Comparison of ENCODE assay signal across 21 mouse cellular contexts in the genomic region with DNA sequence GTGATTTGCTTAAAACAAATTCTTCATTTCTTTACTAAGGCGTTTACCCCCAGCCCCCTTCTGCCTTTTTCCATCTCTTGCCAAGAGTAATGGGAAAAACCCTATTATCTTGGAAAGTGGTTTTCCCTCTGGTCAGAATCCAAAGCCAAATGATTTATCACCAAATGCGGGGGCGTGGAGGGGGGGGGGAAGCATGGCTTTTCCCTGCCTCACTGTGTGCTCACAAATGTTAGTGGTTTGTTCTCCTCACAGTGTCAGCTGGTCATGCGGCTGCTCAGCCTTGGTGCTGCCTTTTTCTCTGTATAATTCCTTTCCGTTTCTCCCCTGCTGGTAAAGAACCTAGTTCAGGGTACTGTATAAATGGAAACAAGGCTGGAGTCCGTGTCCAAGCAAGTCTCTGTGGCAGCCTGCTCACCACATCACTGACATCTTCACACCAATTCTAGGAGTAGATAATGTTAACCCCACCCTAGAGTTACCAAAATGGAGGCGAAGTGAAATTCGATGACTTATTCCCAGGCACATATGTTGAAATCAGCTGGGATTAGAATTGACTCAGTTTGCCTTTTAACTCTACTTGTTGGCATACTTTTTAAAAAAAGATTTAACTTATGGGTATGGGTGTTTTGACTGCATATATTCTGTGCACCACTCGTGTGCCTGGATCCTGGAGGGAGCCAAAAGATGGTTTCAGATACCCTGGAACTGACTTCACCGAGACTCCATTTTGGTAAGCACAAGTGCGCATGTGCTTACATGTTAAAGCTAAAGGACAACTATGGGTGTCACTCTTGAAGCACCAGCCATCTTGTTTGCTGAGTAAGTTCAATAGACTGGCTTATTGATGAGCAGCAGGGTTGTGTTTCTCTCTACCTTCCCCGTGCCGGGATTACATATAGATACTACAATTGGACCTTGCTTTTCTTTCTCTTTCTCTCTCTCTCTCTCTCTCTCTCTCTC.
DNase-seq lines count a peak whose midpoint lies in the region; ATAC-seq and TF ChIP-seq lines count a peak whose summit lies in the region.
"Had no signal": no experiment of that assay in that cellular context is flagged by ENCODE, and none has a peak within 500 bp of the region (broad histone marks: within the 10 kb centered on the region; RNA-seq: fewer than 3 reads in every experiment).

No protein-coding gene starts in this region.

- no peak overlapping the region for H3ac ChIP-seq in C2C12 (ENCODE audit: control insufficient read depth, insufficient read length, low read depth)

- no peak for TF ChIP-seq EP300 in CH12.LX (IDR thresholded peaks at IDR 0.05; ENCODE audit: low read length)

- peaks cover 45% of the 10 kb centered on the region for H3K27me3 ChIP-seq in limb, embryonic 13.5 days
- H3K27me3 ChIP-seq in limb, embryonic 10.5 days (ENCODE audit: low read depth, poor library complexity, severe bottlenecking), result peaks cover 95% of the 10 kb centered on the region
- no peaks in the 10 kb centered on the region for H3K27me3 ChIP-seq in C2C12 (ENCODE audit: control insufficient read depth, insufficient read depth, insufficient read length)
- H3K27me3 ChIP-seq in CH12.LX (replicated peaks), result no peaks in the 10 kb centered on the region
- no peaks in the 10 kb centered on the region for H3K27me3 ChIP-seq in forebrain, embryonic 14.5 days (replicated peaks; ENCODE audit: control insufficient read depth, insufficient read depth, low read length)
- H3K27me3 ChIP-seq: forebrain, embryonic 15.5 days; heart, embryonic 13.5 days; neural tube, embryonic 12.5 days had no signal

- TF ChIP-seq POLR2A in CH12.LX (IDR thresholded peaks at IDR 0.05; ENCODE audit: low read depth, low read length), result no peak
- TF ChIP-seq POLR2A in embryonic fibroblast, embryonic 13.5 days (IDR thresholded peaks at IDR 0.05; ENCODE audit: low read depth, low read length), result no peak

- H3K79me2 ChIP-seq in C2C12 (ENCODE audit: control insufficient read depth, insufficient read depth) (peaks cover 63% of the 10 kb centered on the region), CH12.LX (replicated peaks; ENCODE audit: control insufficient read depth, extremely low read depth, insufficient read depth, poor library complexity, severe bottlenecking) (peaks cover 35% of the 10 kb centered on the region)

- DNase-seq in limb, embryonic 10.5 days (ENCODE audit: low spot score), result no peak
- no peak for DNase-seq in CH12.LX (ENCODE audit: extremely low read depth)
- no peak for DNase-seq in heart, adult 11 months
- no peak for DNase-seq in forebrain, embryonic 14.5 days (ENCODE audit: low spot score)
- no peak for DNase-seq in embryo, embryonic 10 days (ENCODE audit: low spot score)
- DNase-seq: cerebellum, postnatal 14 days; gastrocnemius, adult 2 months; heart, postnatal 36 days; kidney, postnatal 14 days; lung, postnatal 14 days; right cerebral cortex, postnatal 25 days; thymus, postnatal 4 days had no signal

- H3K4me2 ChIP-seq in limb, embryonic 13.5 days (replicated peaks), result no peak overlapping the region
- H3K4me2 ChIP-seq in CH12.LX (ENCODE audit: insufficient read depth, low read depth, poor library complexity, severe bottlenecking), result peak overlapping the region; percentile 94
- no peak overlapping the region for H3K4me2 ChIP-seq in forebrain, embryonic 14.5 days (ENCODE audit: low read length)
- H3K4me2 ChIP-seq: forebrain, embryonic 15.5 days; heart, embryonic 13.5 days; hindbrain, embryonic 15.5 days; neural tube, embryonic 12.5 days had no signal

- no peaks in the 10 kb centered on the region for H3K9me3 ChIP-seq in limb, embryonic 13.5 days
- H3K9me3 ChIP-seq in limb, embryonic 10.5 days (replicated peaks), result no peaks in the 10 kb centered on the region
- no peaks in the 10 kb centered on the region for H3K9me3 ChIP-seq in CH12.LX (replicated peaks; ENCODE audit: low read length)
- H3K9me3 ChIP-seq in forebrain, embryonic 14.5 days (replicated peaks; ENCODE audit: control insufficient read depth, low read length), result no peaks in the 10 kb centered on the region
- H3K9me3 ChIP-seq: embryonic facial prominence, embryonic 10.5 days; forebrain, embryonic 15.5 days; heart, embryonic 13.5 days; hindbrain, embryonic 15.5 days; neural tube, embryonic 12.5 days had no signal

- TF ChIP-seq RAD21 in CH12.LX (IDR thresholded peaks at IDR 0.05; ENCODE audit: low read depth, low read length), result no peak

- H3K27ac ChIP-seq in limb, embryonic 13.5 days, result no peak overlapping the region
- H3K27ac ChIP-seq in limb, embryonic 10.5 days, result no peak overlapping the region
- peak overlapping the region; percentile 86 for H3K27ac ChIP-seq in CH12.LX (ENCODE audit: insufficient read depth, low read depth)
- peak overlapping the region; percentile 78 for H3K27ac ChIP-seq in embryonic fibroblast, embryonic 13.5 days (ENCODE audit: insufficient read depth, low read length)
- no peak overlapping the region for H3K27ac ChIP-seq in forebrain, embryonic 14.5 days (ENCODE audit: low read depth, low read length)
- H3K27ac ChIP-seq: embryonic facial prominence, embryonic 10.5 days; forebrain, embryonic 15.5 days; gastrocnemius, adult 2 months; heart, embryonic 13.5 days; hindbrain, embryonic 15.5 days; neural tube, embryonic 12.5 days had no signal

- no peak overlapping the region for H3K4me3 ChIP-seq in limb, embryonic 13.5 days
- no peak overlapping the region for H3K4me3 ChIP-seq in limb, embryonic 10.5 days
- H3K4me3 ChIP-seq in C2C12 (ENCODE audit: insufficient read depth, poor library complexity, severe bottlenecking) (no peak overlapping the region), CH12.LX (replicated peaks in 1 of 3; ENCODE audit: low read depth in 2 of 3, low read length in 2 of 3, poor library complexity in 1 of 3) (peak overlapping the region in 2 of 3 experiments; percentile 56 to 60)
- H3K4me3 ChIP-seq in embryonic fibroblast, embryonic 13.5 days (ENCODE audit: insufficient read depth, low read length), result no peak overlapping the region
- no peak overlapping the region for H3K4me3 ChIP-seq in forebrain, embryonic 14.5 days (ENCODE audit: low read depth, low read length)
- H3K4me3 ChIP-seq: embryonic facial prominence, embryonic 10.5 days; erythroblast, embryonic 14.5 days; forebrain, embryonic 15.5 days; gastrocnemius, adult 2 months; heart, embryonic 13.5 days; hindbrain, embryonic 15.5 days; neural tube, embryonic 12.5 days had no signal

- in situ Hi-C loops in CH12.LX (cut with MboI; ENCODE audit: low pct_ligation_motif_present, low pct_unique_long_range_greater_than_20kb, low sequenced_read_pairs), result no loop called here

- TF ChIP-seq CTCF in C2C12 (IDR thresholded peaks at IDR 0.05; ENCODE audit: control insufficient read depth, insufficient read depth, insufficient read length) (no peak), CH12.LX (conservative IDR thresholded peaks at IDR 0.05 in 1 of 2, IDR thresholded peaks at IDR 0.05 in 1 of 2; ENCODE audit: low read depth in 2 of 2, low read length in 2 of 2) (no peak)
- TF ChIP-seq CTCF in embryonic fibroblast, embryonic 13.5 days (IDR thresholded peaks at IDR 0.05; ENCODE audit: borderline replicate concordance, insufficient read depth, low read length), result no peak

- dilution Hi-C loops in CH12.LX (cut with MboI; ENCODE audit: extremely low pct_ligation_motif_present, extremely low pct_unique_long_range_greater_than_20kb, low sequenced_read_pairs), result no loop called here

- WGBS in limb, embryonic 13.5 days, result 75% methylated on average over 13 of the region's 13 CpGs
- WGBS in limb, embryonic 10.5 days, result 83% methylated on average over 13 of the region's 13 CpGs
- 82% methylated on average over 13 of the region's 13 CpGs for WGBS in forebrain, embryonic 14.5 days

- H3K36me3 ChIP-seq in limb, embryonic 13.5 days, result no peaks in the 10 kb centered on the region
- H3K36me3 ChIP-seq in limb, embryonic 10.5 days, result no peaks in the 10 kb centered on the region
- H3K36me3 ChIP-seq in C2C12 (ENCODE audit: control insufficient read depth, insufficient read depth) (no peaks in the 10 kb centered on the region), CH12.LX (replicated peaks in 1 of 2; ENCODE audit: control insufficient read depth in 1 of 2, insufficient read depth in 1 of 2, low read length in 1 of 2) (no peaks in the 10 kb centered on the region)
- no peaks in the 10 kb centered on the region for H3K36me3 ChIP-seq in forebrain, embryonic 14.5 days (ENCODE audit: control insufficient read depth, insufficient read depth, low read length)
- H3K36me3 ChIP-seq: embryonic facial prominence, embryonic 10.5 days; forebrain, embryonic 15.5 days; heart, embryonic 13.5 days; hindbrain, embryonic 15.5 days; neural tube, embryonic 12.5 days had no signal

- H3K9ac ChIP-seq in limb, embryonic 13.5 days, result no peak overlapping the region
- peak overlapping the region; percentile 94 for H3K9ac ChIP-seq in CH12.LX (ENCODE audit: insufficient read depth, low read depth)
- H3K9ac ChIP-seq in forebrain, embryonic 14.5 days (ENCODE audit: low read length), result no peak overlapping the region
- H3K9ac ChIP-seq: forebrain, embryonic 15.5 days; heart, embryonic 13.5 days; hindbrain, embryonic 15.5 days; neural tube, embryonic 12.5 days had no signal

- ATAC-seq in limb, embryonic 13.5 days (ENCODE audit: low FRiP score, low read depth), result peak; percentile 44; the same call in 1 of the 2 replicates
- no peak for ATAC-seq in forebrain, embryonic 14.5 days
- ATAC-seq: forebrain, embryonic 15.5 days had no signal

- 0 out of 2 replicates have a peak, but pooled peaks cover 11% of the 10 kb centered on the region for H3K4me1 ChIP-seq in limb, embryonic 13.5 days
- H3K4me1 ChIP-seq in limb, embryonic 10.5 days, result no peaks in the 10 kb centered on the region
- peaks cover 0 to 38% of the 10 kb centered on the region in 2 experiments; a peak in 2 of 4 replicates for H3K4me1 ChIP-seq in CH12.LX (ENCODE audit: control insufficient read depth in 1 of 2, insufficient read depth in 2 of 2)
- peaks cover 14% of the 10 kb centered on the region for H3K4me1 ChIP-seq in embryonic fibroblast, embryonic 13.5 days (ENCODE audit: control insufficient read depth, insufficient read depth, low read length)
- no peaks in the 10 kb centered on the region for H3K4me1 ChIP-seq in forebrain, embryonic 14.5 days (ENCODE audit: control insufficient read depth, insufficient read depth, low read length)
- H3K4me1 ChIP-seq: neural tube, embryonic 12.5 days had no signal

- H3K79me3 ChIP-seq in C2C12 (ENCODE audit: low read depth), result peaks cover 31% of the 10 kb centered on the region

TF ChIP-seq in C2C12, 6 proteins besides CTCF, POLR2A, EP300 and RAD21 (continues in another document):
- TF ChIP-seq FOSL1 (IDR thresholded peaks at IDR 0.05; ENCODE audit: insufficient read depth, low read length, poor library complexity, severe bottlenecking) (no peak), MYOG (IDR thresholded peaks at IDR 0.05; ENCODE audit: control insufficient read depth, extremely low read depth, insufficient read length) (no peak), USF1 (IDR thresholded peaks at IDR 0.05; ENCODE audit: low read depth) (no peak)

TF ChIP-seq in CH12.LX, 34 proteins besides CTCF, POLR2A, EP300 and RAD21 (continues in another document):
- no peak for TF ChIP-seq CHD2 (IDR thresholded peaks at IDR 0.05; ENCODE audit: low read length)
- no peak for TF ChIP-seq BHLHE40 (IDR thresholded peaks at IDR 0.05; ENCODE audit: low read depth, low read length)
- TF ChIP-seq MEF2A (IDR thresholded peaks at IDR 0.05; ENCODE audit: borderline replicate concordance, low read depth, low read length), result no peak
- TF ChIP-seq CHD1 (IDR thresholded peaks at IDR 0.05; ENCODE audit: low read depth, low read length), result peak; percentile 27; the same call in 1 of the 2 replicates

Comparison
In these comparisons a context has a peak if more than half of its experiments do, and no peak if none do; other contexts are left out.
1. H3K27ac ChIP-seq: peak in CH12.LX (single experiment) and embryonic fibroblast, embryonic 13.5 days (single experiment); none in limb, embryonic 13.5 days (single experiment), limb, embryonic 10.5 days (single experiment) and forebrain, embryonic 14.5 days (single experiment).
2. H3K4me3 ChIP-seq: peak in CH12.LX (2 of 3); none in limb, embryonic 13.5 days (single experiment), limb, embryonic 10.5 days (single experiment), C2C12 (single experiment), embryonic fibroblast, embryonic 13.5 days (single experiment) and forebrain, embryonic 14.5 days (single experiment).